Mouse (Mus musculus): ENCODE measurements around the gene Stxbp3.

DNA sequence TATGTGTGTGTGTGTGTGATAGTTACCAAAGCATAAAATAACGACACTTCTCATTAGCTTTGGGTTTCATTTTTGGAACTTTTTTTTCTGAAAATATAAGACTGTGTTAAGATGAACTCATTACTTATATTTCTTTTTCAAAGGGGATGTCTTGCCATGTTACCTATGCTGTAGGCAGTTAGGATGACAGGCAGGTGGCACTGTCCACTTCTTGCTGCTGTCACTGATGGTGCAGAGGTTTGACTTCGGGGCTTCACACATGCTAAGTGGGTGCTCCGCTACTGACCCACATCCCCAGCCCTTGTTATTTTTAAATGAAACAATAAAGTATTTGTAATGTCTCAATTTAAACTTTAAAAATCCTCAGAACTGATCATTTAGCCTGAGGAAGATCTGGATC, 67.5 kb downstream of the Stxbp3 start:
- no peak for TF ChIP-seq CTCF (IDR thresholded peaks at IDR 0.05; ENCODE audit: control insufficient read depth, insufficient read depth, insufficient replicate concordance, low read depth, low read length)
- no peak for TF ChIP-seq POLR2A (IDR thresholded peaks at IDR 0.05; ENCODE audit: control insufficient read depth, low read depth, low read length)

Data from testis, adult 2 months (tissue).